Comparison of ENCODE assay signal across 13 mouse cellular contexts in genomic region chr13:63915684-63916083, GRCm38 (mm10).
A peak's percentile ranks its signal among the peaks of the same experiment; 100 is the strongest.
DNase-seq lines count a peak whose midpoint lies in the region; ATAC-seq and TF ChIP-seq lines count a peak whose summit lies in the region.
"Had no signal": no experiment of that assay in that cellular context is flagged by ENCODE, and none has a peak within 500 bp of the region (broad histone marks: within the 10 kb centered on the region; RNA-seq: fewer than 3 reads in every experiment).

No protein-coding gene starts in this region.

- DNase-seq in kidney, adult 2 months, result no peak
- DNase-seq in kidney, adult 11 months, result no peak
- DNase-seq in embryonic facial prominence, embryonic 10.5 days (ENCODE audit: low spot score), result no peak
- no peak for DNase-seq in liver, embryonic 13.5 days
- no peak for DNase-seq in testis, postnatal 14 days (ENCODE audit: low spot score)
- no peak for DNase-seq in cerebellum, adult 9-10 months
- DNase-seq in left cerebral cortex, postnatal 10 days (ENCODE audit: extremely low spot score in 1 of 2, low spot score in 2 of 2), result no peak
- DNase-seq: cerebellum, adult 11-12 months; kidney, postnatal 10 days had no signal

- no peak overlapping the region for H3K9ac ChIP-seq in ES-Bruce4 (ENCODE audit: low read depth, poor library complexity, severe bottlenecking)
- H3K9ac ChIP-seq in liver, embryonic 13.5 days, result no peak overlapping the region
- H3K9ac ChIP-seq: hindbrain, embryonic 12.5 days had no signal

- peak overlapping the region; percentile 79 for H3K27ac ChIP-seq in kidney, adult 2 months (ENCODE audit: insufficient read depth, low read depth, low read length)
- H3K27ac ChIP-seq in ES-Bruce4 (ENCODE audit: insufficient read depth, low read length), result peak overlapping the region; percentile 51; the same call in 1 of the 2 replicates
- H3K27ac ChIP-seq in embryonic facial prominence, embryonic 10.5 days (replicated peaks), result peak overlapping the region; percentile 83
- H3K27ac ChIP-seq in liver, embryonic 13.5 days, result peak overlapping the region; percentile 73
- H3K27ac ChIP-seq: hindbrain, embryonic 12.5 days; macrophage had no signal

- no peaks in the 10 kb centered on the region for H3K27me3 ChIP-seq in kidney, adult 2 months (replicated peaks; ENCODE audit: control insufficient read depth, insufficient read depth, low read length)
- H3K27me3 ChIP-seq in ES-Bruce4 (ENCODE audit: control insufficient read depth, insufficient read depth, low read length, poor library complexity, severe bottlenecking), result no peaks in the 10 kb centered on the region
- peaks cover 13% of the 10 kb centered on the region for H3K27me3 ChIP-seq in embryonic facial prominence, embryonic 10.5 days (replicated peaks; ENCODE audit: low read depth, poor library complexity, severe bottlenecking)
- no peaks in the 10 kb centered on the region for H3K27me3 ChIP-seq in liver, embryonic 13.5 days

- peak; percentile 45 for ATAC-seq in liver, embryonic 13.5 days (ENCODE audit: low read depth)
- ATAC-seq: midbrain, embryonic 16.5 days had no signal

- intact Hi-C loops in left cerebral cortex, postnatal 10 days (cut with DNase I), result no loop called here

- no peak for TF ChIP-seq CTCF in kidney, adult 2 months (conservative IDR thresholded peaks at IDR 0.05; ENCODE audit: insufficient read depth, insufficient read length, low read depth, low read length)
- no peak for TF ChIP-seq CTCF in ES-Bruce4 (IDR thresholded peaks at IDR 0.05; ENCODE audit: low read depth, low read length)

- H3K4me2 ChIP-seq in liver, embryonic 13.5 days, result no peak overlapping the region
- H3K4me2 ChIP-seq: hindbrain, embryonic 12.5 days had no signal

- no peak for TF ChIP-seq EP300 in ES-Bruce4 (IDR thresholded peaks at IDR 0.05; ENCODE audit: insufficient read depth, low read depth, low read length)

- H3K9me3 ChIP-seq in ES-Bruce4 (replicated peaks; ENCODE audit: control insufficient read depth, insufficient read depth, low read length, poor library complexity, severe bottlenecking), result no peaks in the 10 kb centered on the region
- no peaks in the 10 kb centered on the region for H3K9me3 ChIP-seq in embryonic facial prominence, embryonic 10.5 days
- no peaks in the 10 kb centered on the region for H3K9me3 ChIP-seq in liver, embryonic 13.5 days (replicated peaks)
- H3K9me3 ChIP-seq: hindbrain, embryonic 12.5 days had no signal

- no peak for TF ChIP-seq POLR2A in kidney, adult 2 months (IDR thresholded peaks at IDR 0.05; ENCODE audit: low read depth, low read length)
- TF ChIP-seq POLR2A in ES-Bruce4 (IDR thresholded peaks at IDR 0.05; ENCODE audit: insufficient read depth, low read length), result no peak

- no peak overlapping the region for H3K4me3 ChIP-seq in kidney, adult 2 months (ENCODE audit: insufficient read depth, low read depth, low read length)
- no peak overlapping the region for H3K4me3 ChIP-seq in ES-Bruce4 (ENCODE audit: low read depth, low read length)
- no peak overlapping the region for H3K4me3 ChIP-seq in embryonic facial prominence, embryonic 10.5 days
- no peak overlapping the region for H3K4me3 ChIP-seq in liver, embryonic 13.5 days (replicated peaks)
- H3K4me3 ChIP-seq: hindbrain, embryonic 12.5 days had no signal

- H3K4me1 ChIP-seq in kidney, adult 2 months (ENCODE audit: control insufficient read depth, insufficient read depth, low read length), result peaks cover 19% of the 10 kb centered on the region
- peaks cover 3% of the 10 kb centered on the region for H3K4me1 ChIP-seq in ES-Bruce4 (ENCODE audit: control insufficient read depth, insufficient read depth, low read length)
- H3K4me1 ChIP-seq in embryonic facial prominence, embryonic 10.5 days, result peaks cover 62% of the 10 kb centered on the region
- peaks cover 62% of the 10 kb centered on the region for H3K4me1 ChIP-seq in liver, embryonic 13.5 days (replicated peaks)

- WGBS in kidney, adult 2 months, result 95% methylated on average over 1 of the region's 1 CpGs
- WGBS in embryonic facial prominence, embryonic 10.5 days, result 75% methylated on average over 1 of the region's 1 CpGs
- WGBS in liver, embryonic 13.5 days (ENCODE audit: insufficient replicate concordance), result 21% methylated on average over 1 of the region's 1 CpGs

- H3K36me3 ChIP-seq in kidney, adult 2 months (ENCODE audit: control insufficient read depth, insufficient read depth, low read length), result no peaks in the 10 kb centered on the region
- no peaks in the 10 kb centered on the region for H3K36me3 ChIP-seq in ES-Bruce4 (ENCODE audit: control insufficient read depth, insufficient read depth, low read length, poor library complexity, severe bottlenecking)
- no peaks in the 10 kb centered on the region for H3K36me3 ChIP-seq in embryonic facial prominence, embryonic 10.5 days (replicated peaks)
- no peaks in the 10 kb centered on the region for H3K36me3 ChIP-seq in liver, embryonic 13.5 days
- H3K36me3 ChIP-seq: hindbrain, embryonic 12.5 days had no signal
